Mouse (Mus musculus) lung, postnatal 0 days (tissue): ENCODE data around the gene Rpl39.
A peak's percentile ranks its signal among the peaks of the same experiment; 100 is the strongest.

ENCODE experiments used
- CTCF ChIP-seq: IDR thresholded peaks from 2 replicates; pipeline ENCODE4 v1.5.1; 2016; ENCODE audit warnings: antibody characterized with exemption, mild to moderate bottlenecking
- EP300 ChIP-seq: IDR thresholded peaks from 2 replicates; pipeline ENCODE4 v1.6.1; 2016; ENCODE audit warnings: antibody characterized with exemption, mild to moderate bottlenecking, control low read depth

DNA sequence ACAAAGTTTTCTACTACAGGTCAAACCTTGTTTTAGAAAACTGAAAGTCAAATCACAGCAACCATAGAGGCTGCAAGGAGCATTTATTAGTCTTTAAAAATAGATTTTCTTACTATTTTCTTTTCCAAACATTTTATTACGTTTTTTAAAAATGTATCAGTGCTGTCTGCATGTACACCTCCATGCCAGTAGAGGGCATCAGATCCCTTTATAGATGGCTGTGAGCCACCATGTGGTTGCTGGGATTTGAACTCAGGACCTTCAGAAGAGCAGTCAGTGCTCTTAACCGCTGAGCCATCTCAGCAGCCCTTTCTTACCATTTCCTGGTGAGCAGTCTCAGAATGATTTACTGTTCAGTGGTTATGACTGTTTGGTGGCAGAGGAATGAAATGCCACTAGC lies 18.6 kb upstream of the Rpl39 start:
- TF ChIP-seq CTCF (peak; percentile 41), EP300 (no peak)
